Mouse (Mus musculus): ENCODE measurements around the gene Lmf2. TPM values are rescaled to one million over a fixed set of nuclear protein-coding genes. Genes with fewer than 3 reads are reported as not detected.
A peak's percentile ranks its signal among the peaks of the same experiment; 100 is the strongest.

Lmf2 gene
- 32.1 and 36.4 TPM in 2 replicates for polyA plus RNA-seq (2015; fragmentation: Nextera tagmentation; extraction: Ambion mirVana)

DNA sequence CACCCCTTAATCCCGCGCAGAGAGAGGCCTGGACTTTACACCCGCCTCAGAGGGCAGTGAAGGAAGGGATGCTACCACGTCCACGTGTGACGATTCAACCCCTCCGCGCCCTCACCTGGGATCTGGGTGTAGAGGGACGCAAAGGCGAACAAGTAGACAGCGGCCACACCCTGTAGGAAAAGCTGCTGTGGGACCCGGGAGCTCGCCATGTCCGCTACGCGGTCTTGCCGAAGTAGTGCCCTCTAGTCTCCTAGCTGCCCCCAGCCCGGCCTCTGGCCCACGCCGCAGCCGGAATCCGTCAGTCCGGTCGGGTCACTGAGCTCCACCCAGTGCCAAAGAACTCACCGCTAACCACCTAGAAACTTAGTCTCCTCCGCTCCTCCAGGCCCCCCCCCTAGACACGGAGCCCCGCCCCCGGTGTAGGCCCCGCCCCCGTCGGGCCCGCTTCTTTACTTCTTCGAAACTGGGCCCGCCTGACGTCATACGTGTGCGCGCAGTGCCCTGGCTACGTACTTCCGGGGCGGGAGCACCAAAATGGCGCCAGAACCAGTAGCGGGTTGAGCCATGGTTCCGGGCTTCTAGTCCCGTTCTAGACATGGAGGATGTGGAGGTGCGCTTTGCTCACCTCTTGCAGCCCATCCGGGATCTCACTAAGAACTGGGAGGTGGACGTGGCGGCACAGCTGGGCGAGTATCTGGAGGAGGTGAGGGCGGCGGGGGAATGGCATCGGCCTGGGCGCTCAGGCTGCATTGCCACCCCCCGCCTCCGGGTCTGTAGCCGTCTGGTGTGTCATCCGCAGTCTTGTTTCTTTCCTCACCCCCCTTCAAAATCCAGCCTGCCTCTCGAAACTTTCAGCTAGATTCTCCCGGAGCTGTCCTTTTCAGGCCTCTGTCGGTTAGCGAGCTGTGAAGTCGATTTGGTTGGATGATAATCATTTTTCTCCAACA lies at the start of gene Lmf2, which contains the start of gene Ncaph2:
Lmf2 (minus strand) TSS at position 419 of the 947 bp plus-strand sequence.
Ncaph2 (plus strand) TSS at position 479 of the 947 bp plus-strand sequence.
- Histone ChIP-seq H3K4me3 (replicated peaks) (peak within 1 kb of the TSS; percentile 66), H3K36me3 (peaks cover 46% of the 10 kb centered on the region), H3K4me1 (replicated peaks) (peaks cover 43% of the 10 kb centered on the region), H3K9ac (replicated peaks) (peak within 1 kb of the TSS; percentile 82), H3K4me2 (replicated peaks) (peak within 1 kb of the TSS; percentile 80), H3K27me3 (no peaks in the 10 kb centered on the region), H3K27ac (peak within 1 kb of the TSS; percentile 75), H3K9me3 (no peaks in the 10 kb centered on the region)
- WGBS: under 1% methylated on average over 64 of the region's 64 CpGs
- peak; percentile 91 for ATAC-seq

DNA sequence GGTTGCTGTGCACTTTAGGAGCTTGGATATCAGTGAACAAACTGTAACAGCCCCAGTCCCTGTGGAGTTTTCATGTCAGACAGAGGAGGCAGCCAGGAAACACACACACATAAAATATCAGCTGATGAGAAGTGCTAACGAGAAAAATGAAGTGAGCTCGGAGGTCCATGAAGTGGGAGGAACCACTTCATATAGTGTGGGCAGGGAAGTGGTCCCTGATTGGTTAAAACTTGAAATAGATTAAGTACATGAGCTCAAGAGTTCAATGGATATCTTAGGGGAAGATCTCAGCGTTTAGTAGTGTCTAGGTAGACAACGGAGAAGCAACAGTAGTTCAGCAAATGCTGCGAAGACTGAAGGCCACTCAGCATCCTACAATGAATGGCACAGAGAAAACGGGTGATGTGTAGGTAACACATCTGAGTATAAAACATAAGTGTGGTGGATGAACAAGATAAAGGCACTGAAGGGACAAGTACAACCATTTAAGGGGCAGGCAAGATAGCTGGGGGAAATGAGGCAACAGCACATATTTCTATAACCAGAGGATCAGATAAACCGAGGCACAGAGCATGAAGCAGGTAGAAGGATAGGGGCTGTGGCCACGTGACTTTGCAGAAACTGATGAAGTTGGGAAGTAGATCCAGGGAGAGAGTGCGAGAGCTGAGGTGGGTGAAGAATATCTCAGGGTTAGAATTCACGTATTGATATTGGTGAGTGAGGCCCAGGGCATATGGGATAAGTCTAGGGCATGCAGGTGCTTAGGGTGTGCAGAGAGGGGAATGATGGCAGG lies 49.6 kb upstream of the Lmf2 start:
- H3K4me3 ChIP-seq (replicated peaks): no peak overlapping the region
- H3K4me2 ChIP-seq (replicated peaks): no peak overlapping the region
- H3K27ac ChIP-seq: no peak overlapping the region
- H3K9me3 ChIP-seq: peaks cover 12% of the 10 kb centered on the region
- H3K4me1 ChIP-seq (replicated peaks): no peaks in the 10 kb centered on the region
- H3K36me3 ChIP-seq: no peaks in the 10 kb centered on the region
- H3K9ac ChIP-seq (replicated peaks): no peak overlapping the region
- no peak for ATAC-seq
- H3K27me3 ChIP-seq: no peaks in the 10 kb centered on the region
- WGBS: 87% methylated on average over 10 of the region's 10 CpGs

DNA sequence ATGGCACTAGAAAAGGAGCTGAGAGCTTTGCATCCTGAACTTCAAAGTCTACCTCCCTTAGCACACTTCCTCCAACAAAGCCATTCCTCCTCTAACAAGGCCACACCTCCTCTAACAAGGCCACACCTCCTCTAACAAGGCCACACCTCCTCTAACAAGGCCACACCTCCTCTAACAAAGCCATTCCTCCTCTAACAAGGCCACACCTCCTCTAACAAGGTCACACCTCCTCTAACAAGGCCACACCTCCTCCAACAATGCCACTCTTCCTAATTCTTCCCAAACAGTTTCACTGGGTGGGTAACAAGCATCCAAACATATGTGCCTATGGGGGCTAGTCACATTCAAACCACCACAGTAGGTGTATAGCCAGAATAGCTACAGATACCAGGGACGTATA lies 47.0 kb upstream of the Lmf2 start:
- no peak overlapping the region for H3K4me2 ChIP-seq (replicated peaks)
- no peak overlapping the region for H3K27ac ChIP-seq
- H3K4me1 ChIP-seq (replicated peaks): no peaks in the 10 kb centered on the region
- no peaks in the 10 kb centered on the region for H3K36me3 ChIP-seq
- ATAC-seq: no peak
- 92% methylated on average over 1 of the region's 1 CpGs for WGBS
- H3K9me3 ChIP-seq: peaks cover 3% of the 10 kb centered on the region; the same call in 1 of the 2 replicates
- no peak overlapping the region for H3K4me3 ChIP-seq (replicated peaks)
- no peak overlapping the region for H3K9ac ChIP-seq (replicated peaks)
- H3K27me3 ChIP-seq: no peaks in the 10 kb centered on the region

DNA sequence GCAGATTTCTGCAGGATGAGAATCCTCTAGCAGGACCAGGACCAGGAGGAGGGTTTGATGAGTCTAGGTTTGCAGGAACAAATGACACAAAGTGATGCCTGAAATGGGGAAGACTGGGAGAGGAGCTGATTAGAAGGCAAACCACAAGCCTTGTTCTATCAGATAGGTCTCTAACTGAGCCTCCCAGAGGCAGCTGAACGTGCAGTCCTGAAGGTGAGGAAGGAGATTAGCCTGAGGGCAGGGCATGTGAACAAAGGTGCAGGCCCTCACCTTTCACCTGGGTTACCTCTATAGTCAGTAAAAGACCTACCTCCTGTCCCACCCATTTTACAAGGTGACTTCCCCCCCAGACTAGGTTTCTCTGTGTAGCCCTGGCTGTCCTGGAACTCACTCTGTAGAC lies 44.3 kb upstream of the Lmf2 start:
- no peaks in the 10 kb centered on the region for H3K27me3 ChIP-seq
- ATAC-seq: no peak
- no peak overlapping the region for H3K27ac ChIP-seq
- H3K9me3 ChIP-seq: no peaks in the 10 kb centered on the region
- no peak overlapping the region for H3K4me2 ChIP-seq (replicated peaks)
- H3K4me1 ChIP-seq (replicated peaks): no peaks in the 10 kb centered on the region
- H3K36me3 ChIP-seq: no peaks in the 10 kb centered on the region
- no peak overlapping the region for H3K4me3 ChIP-seq (replicated peaks)
- no peak overlapping the region for H3K9ac ChIP-seq (replicated peaks)
- 78% methylated on average over 1 of the region's 1 CpGs for WGBS

DNA sequence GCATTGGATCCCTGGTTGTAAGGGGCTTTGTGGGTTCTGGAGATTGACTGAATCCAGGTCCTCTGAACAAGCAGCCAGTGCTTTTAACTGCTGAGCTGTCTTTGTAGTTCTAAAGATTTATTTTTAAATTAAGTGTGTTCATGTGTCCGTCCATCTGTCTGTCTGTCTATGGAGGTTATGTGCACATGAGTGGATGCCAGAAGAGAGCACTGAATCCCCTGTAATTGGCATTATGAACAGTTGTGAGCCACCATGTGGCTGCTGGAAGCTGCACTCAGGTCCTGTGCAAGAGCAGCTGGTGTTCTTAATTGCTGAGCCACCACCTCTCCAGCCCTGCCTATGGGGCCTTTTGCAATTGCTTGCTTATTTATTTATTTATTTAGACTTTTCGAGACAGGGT lies 42.7 kb upstream of the Lmf2 start:
- no peak overlapping the region for H3K4me3 ChIP-seq (replicated peaks)
- 89% methylated on average over 2 of the region's 2 CpGs for WGBS
- ATAC-seq: no peak
- H3K4me1 ChIP-seq (replicated peaks): no peaks in the 10 kb centered on the region
- H3K9ac ChIP-seq (replicated peaks): no peak overlapping the region
- H3K36me3 ChIP-seq: no peaks in the 10 kb centered on the region
- no peak overlapping the region for H3K4me2 ChIP-seq (replicated peaks)
- H3K27ac ChIP-seq: no peak overlapping the region
- no peaks in the 10 kb centered on the region for H3K9me3 ChIP-seq
- no peaks in the 10 kb centered on the region for H3K27me3 ChIP-seq

DNA sequence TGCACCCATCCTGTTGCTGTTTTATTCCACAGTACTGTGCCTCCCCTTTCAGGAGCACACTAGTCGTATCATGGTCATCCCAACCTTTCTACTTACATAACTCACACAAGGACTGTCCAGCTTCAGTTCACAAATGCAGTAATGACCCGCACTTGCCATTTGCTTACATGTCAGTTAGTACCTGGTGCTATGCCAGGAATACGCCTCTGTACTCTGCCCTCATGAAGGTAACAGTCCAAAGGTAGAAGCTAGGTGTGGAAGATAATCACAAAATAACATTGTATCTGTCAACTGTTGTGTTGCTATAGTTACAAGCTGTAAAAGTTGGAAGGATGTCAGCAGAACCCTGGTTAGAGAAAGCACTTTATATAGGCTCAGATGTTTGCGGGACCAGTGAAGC lies 41.4 kb upstream of the Lmf2 start:
- Histone ChIP-seq H3K4me3 (replicated peaks) (no peak overlapping the region), H3K27me3 (no peaks in the 10 kb centered on the region), H3K4me1 (replicated peaks) (no peaks in the 10 kb centered on the region), H3K9me3 (no peaks in the 10 kb centered on the region), H3K9ac (replicated peaks) (no peak overlapping the region), H3K36me3 (no peaks in the 10 kb centered on the region), H3K4me2 (replicated peaks) (no peak overlapping the region), H3K27ac (no peak overlapping the region)
- 87% methylated on average over 4 of the region's 4 CpGs for WGBS
- no peak for ATAC-seq

DNA sequence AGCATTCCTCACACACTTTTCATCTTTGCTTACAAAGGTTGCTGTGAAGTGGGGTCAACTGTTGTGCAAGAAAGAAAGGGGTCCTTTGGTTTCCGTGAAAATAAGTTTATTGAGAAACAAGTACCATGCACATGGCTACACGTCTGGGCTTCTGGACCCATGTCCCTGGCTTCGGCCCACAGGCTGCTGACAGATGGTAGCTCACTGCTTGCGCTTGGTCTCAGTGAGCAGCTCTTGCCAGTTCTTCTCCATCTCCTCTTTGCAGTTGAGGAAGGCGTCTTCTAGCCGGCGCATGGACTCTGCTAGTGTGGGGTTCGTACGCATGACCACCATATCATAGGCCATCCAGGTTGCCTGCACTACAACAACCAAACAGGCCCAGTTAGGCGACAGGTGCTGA lies 34.6 kb upstream of the Lmf2 start:
- no peaks in the 10 kb centered on the region for H3K9me3 ChIP-seq
- H3K4me2 ChIP-seq (replicated peaks): no peak overlapping the region
- no peak overlapping the region for H3K27ac ChIP-seq
- no peaks in the 10 kb centered on the region for H3K27me3 ChIP-seq
- no peak overlapping the region for H3K9ac ChIP-seq (replicated peaks)
- no peaks in the 10 kb centered on the region for H3K36me3 ChIP-seq
- no peaks in the 10 kb centered on the region for H3K4me1 ChIP-seq (replicated peaks)
- no peak overlapping the region for H3K4me3 ChIP-seq (replicated peaks)
- no peak for ATAC-seq
- WGBS: 86% methylated on average over 10 of the region's 10 CpGs

DNA sequence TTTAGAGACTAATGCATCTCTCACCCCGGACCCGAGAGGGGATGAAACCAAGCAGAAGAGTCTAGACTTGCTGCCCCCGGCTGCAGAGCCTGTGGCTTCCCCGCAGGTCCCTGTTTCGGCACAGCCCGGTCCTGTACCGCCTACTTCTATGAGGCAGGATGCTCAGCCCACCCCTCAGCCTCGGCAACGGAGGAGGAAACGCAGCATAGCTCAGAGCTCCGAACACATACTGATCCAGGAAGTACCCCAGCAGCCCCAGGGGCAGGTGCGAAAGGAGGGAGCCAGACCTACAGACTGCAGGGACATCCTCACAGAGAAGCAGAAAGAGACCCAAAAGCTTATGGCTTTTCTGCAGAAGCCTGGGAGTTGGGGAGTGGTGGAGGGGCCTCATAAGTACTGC lies 31.7 kb upstream of the Lmf2 start:
- no peak for ATAC-seq
- Histone ChIP-seq H3K27ac (no peak overlapping the region), H3K4me3 (replicated peaks) (no peak overlapping the region), H3K9me3 (no peaks in the 10 kb centered on the region), H3K9ac (replicated peaks) (no peak overlapping the region), H3K27me3 (no peaks in the 10 kb centered on the region), H3K4me2 (replicated peaks) (no peak overlapping the region), H3K4me1 (replicated peaks) (no peaks in the 10 kb centered on the region), H3K36me3 (no peaks in the 10 kb centered on the region)
- WGBS: 54% methylated on average over 12 of the region's 12 CpGs

DNA sequence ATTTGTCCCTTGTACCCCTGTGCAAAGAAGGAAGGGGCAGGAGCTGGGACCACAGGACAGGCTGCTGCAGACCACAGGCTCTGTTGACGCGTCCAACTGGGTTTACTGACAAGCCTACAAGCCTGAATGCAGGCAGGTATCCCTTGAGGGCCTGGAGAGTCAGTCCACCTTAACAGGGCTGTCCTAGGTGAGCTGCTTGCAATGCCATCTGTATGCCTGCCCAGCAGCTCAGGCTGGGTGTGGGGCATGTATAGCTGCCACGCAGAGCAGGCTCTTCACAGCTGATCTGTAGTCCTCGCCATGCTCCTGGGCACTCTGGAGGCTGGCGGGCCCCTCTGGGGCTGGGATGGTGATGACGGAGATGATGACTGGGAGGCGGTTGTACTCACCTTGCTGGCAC lies 29.2 kb upstream of the Lmf2 start, which contains the start of gene Klhdc7b:
Klhdc7b (plus strand) TSS at position 301 of the 400 bp plus-strand sequence.
- peaks cover 13% of the 10 kb centered on the region for H3K27me3 ChIP-seq
- H3K27ac ChIP-seq: no peak within 1 kb of the TSS
- ATAC-seq: no peak
- H3K4me1 ChIP-seq (replicated peaks): no peaks in the 10 kb centered on the region; the same call in 1 of the 2 replicates
- H3K36me3 ChIP-seq: no peaks in the 10 kb centered on the region
- WGBS: 92% methylated on average over 7 of the region's 7 CpGs
- H3K9ac ChIP-seq (replicated peaks): no peak within 1 kb of the TSS
- H3K9me3 ChIP-seq: no peaks in the 10 kb centered on the region
- H3K4me3 ChIP-seq (replicated peaks): no peak within 1 kb of the TSS
- no peak within 1 kb of the TSS for H3K4me2 ChIP-seq (replicated peaks)

DNA sequence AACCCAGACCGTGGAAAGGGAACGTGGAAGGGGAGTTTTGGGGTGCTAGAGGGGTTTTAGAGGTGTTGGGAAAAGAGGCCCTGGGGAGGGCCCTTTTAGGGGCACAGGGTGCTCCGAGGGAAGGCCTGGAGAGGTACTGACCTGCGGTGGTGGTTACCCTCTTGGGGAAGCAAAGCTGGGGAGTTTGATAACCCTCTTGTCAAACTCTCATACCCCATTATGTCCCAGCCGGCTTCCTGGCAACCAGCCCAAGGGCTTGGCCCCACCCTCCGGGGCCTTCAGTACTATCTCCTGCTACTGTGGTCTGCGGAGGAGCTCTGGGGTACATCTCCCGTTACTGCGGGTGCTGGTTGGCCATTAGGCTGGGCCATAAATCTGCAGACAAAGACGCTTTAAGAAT lies 24.0 kb upstream of the Lmf2 start:
- peaks cover 22% of the 10 kb centered on the region for H3K4me1 ChIP-seq (replicated peaks)
- no peak overlapping the region for H3K27ac ChIP-seq
- 17% methylated on average over 10 of the region's 10 CpGs for WGBS
- no peaks in the 10 kb centered on the region for H3K36me3 ChIP-seq
- H3K27me3 ChIP-seq: peaks cover 51% of the 10 kb centered on the region
- peak overlapping the region; percentile 58; the same call in 1 of the 2 replicates for H3K9ac ChIP-seq (replicated peaks)
- peak overlapping the region; percentile 38 for H3K4me3 ChIP-seq (replicated peaks)
- H3K4me2 ChIP-seq (replicated peaks): peak overlapping the region; percentile 64
- ATAC-seq: peak; percentile 13; the same call in 1 of the 2 replicates
- H3K9me3 ChIP-seq: no peaks in the 10 kb centered on the region

DNA sequence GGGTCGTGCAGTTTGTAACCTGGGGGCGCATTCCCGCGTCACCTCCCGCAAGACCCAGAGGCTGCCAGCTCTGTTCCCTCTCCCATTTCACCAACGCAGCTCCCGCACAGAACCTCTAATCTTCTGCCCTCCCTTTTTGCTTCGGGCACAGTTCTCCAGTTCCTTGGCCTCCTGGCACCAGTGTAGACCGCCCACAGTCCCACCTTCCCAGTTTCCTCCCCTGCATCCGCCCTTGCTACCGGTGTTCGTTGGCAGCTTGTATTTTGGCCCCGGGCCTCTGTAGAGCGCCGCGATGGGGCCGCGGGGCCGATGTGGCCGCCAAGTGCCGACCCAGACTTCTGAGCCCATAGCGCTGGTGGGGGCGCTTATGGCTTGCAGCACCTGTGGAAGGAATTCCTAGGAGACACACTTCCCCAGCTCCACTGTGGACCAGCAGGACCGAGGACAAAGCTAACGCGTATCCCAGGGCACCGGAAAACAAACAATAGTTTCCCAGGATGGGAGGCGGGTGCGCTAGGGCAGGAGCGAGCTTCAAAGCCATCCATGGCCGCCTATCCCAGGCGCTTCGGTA lies 23.5 kb upstream of the Lmf2 start, which contains the start of gene Odf3b:
Odf3b (minus strand) TSS at position 452 of the 571 bp plus-strand sequence.
- 1% methylated on average over 33 of the region's 33 CpGs for WGBS
- no peaks in the 10 kb centered on the region for H3K36me3 ChIP-seq
- H3K4me2 ChIP-seq (replicated peaks): peak within 1 kb of the TSS; percentile 64
- peaks cover 27% of the 10 kb centered on the region for H3K4me1 ChIP-seq (replicated peaks)
- peak; percentile 21; the same call in 1 of the 2 replicates for ATAC-seq
- peak within 1 kb of the TSS; percentile 58 for H3K9ac ChIP-seq (replicated peaks)
- H3K27me3 ChIP-seq: peaks cover 51% of the 10 kb centered on the region
- H3K9me3 ChIP-seq: no peaks in the 10 kb centered on the region
- no peak within 1 kb of the TSS for H3K27ac ChIP-seq
- peak within 1 kb of the TSS; percentile 38 for H3K4me3 ChIP-seq (replicated peaks)
